Mouse (Mus musculus): ENCODE measurements around the gene Ppp1r9a.

DNA sequence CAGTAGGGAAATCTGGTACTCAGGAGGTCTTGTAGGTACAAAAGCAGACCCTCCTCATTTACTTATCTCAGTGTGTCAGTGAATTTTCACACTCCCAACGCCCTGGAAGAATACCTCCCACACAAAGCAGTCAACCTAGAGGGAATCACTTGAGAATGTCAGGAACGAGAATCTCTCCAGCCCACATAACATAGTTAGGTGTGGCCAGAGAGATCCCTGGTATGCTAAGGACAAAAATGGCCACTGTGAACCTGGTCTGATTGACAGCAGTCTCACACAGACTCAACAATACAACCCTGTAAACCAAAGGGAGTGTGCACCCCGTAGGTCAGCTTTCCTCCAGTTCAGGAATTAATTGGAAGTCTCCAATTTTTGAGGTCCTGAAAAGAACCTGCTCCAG is 18.4 kb upstream of the Ppp1r9a start:
- TF ChIP-seq CTCF (IDR thresholded peaks at IDR 0.05; ENCODE audit: extremely low read depth, insufficient read depth, insufficient read length, insufficient replicate concordance) (no peak), POLR2A (IDR thresholded peaks at IDR 0.05; ENCODE audit: low read depth, low read length) (no peak)
